Mouse (Mus musculus) liver, adult 2 months (tissue): ENCODE results near the gene Btbd18. TPM values are rescaled to one million over a fixed set of nuclear protein-coding genes. Genes with fewer than 3 reads are reported as not detected.

Experiments
- DNase-seq: peaks from one replicate; pipeline ENCODE4 v3.0.0-alpha.2; 2011; ENCODE audit warnings: low read depth, low spot score; ENCODE audit errors: extremely low read depth
- H3K27ac ChIP-seq: fragments of 200-500 bp; replicated peaks from 2 replicates; pipeline ENCODE4 v1.5.1; 2012; ENCODE audit warnings: low read depth, mild to moderate bottlenecking, control low read depth, inconsistent platforms, low read length; ENCODE audit not compliant: insufficient read depth
- H3K27me3 ChIP-seq: fragments of 200-500 bp; 2 replicates; pipeline ENCODE4 v1.6.1; 2012; ENCODE audit warnings: mild to moderate bottlenecking, moderate library complexity, low read length, inconsistent platforms; ENCODE audit not compliant: control insufficient read depth, insufficient read depth
- H3K36me3 ChIP-seq: fragments of 200-500 bp; 2 replicates; pipeline ENCODE4 v1.6.1; 2012; ENCODE audit warnings: low read length, inconsistent platforms; ENCODE audit not compliant: control insufficient read depth, insufficient read depth
- H3K4me1 ChIP-seq: fragments of 200-500 bp; 2 replicates; pipeline ENCODE4 v1.6.1; 2011; ENCODE audit warnings: low read length; ENCODE audit not compliant: control insufficient read depth, insufficient read depth
- H3K4me3 ChIP-seq: fragments of 200-500 bp; 2 replicates; pipeline ENCODE4 v1.5.1; 2011; ENCODE audit warnings: low read depth, mild to moderate bottlenecking, control low read depth, low read length, moderate library complexity; ENCODE audit not compliant: insufficient read depth
- H3K79me2 ChIP-seq: fragments of 200-500 bp; 2 replicates; pipeline ENCODE4 v1.6.1; 2012; ENCODE audit warnings: inconsistent platforms, mild to moderate bottlenecking, low read length, moderate library complexity; ENCODE audit not compliant: control insufficient read depth, insufficient read depth
- H3K9ac ChIP-seq: fragments of 200-500 bp; 2 replicates; pipeline ENCODE4 v1.6.1; 2012; ENCODE audit warnings: low read depth, mild to moderate bottlenecking, control low read depth, inconsistent platforms, low read length
- CTCF ChIP-seq: fragments of 200-500 bp; IDR thresholded peaks from 2 replicates; pipeline ENCODE4 v1.5.1; 2011; ENCODE audit warnings: low read depth, low read length, control low read depth
- POLR2A ChIP-seq: fragments of 200-500 bp; IDR thresholded peaks from 2 replicates; pipeline ENCODE4 v1.6.1; 2011; ENCODE audit warnings: low read length, control low read depth; ENCODE audit not compliant: insufficient read depth; ENCODE audit errors: extremely low read depth
- WGBS: fragments of 180-500 bp; shearing (Covaris S2); methylation state at CpG from one replicate; pipeline ENCODE4 v1.1.7; 2018; 5-methylcytosine and 5-hydroxymethylcytosine counted together
- polyA plus RNA-seq: library from polyadenylated mRNA; depleted of rRNA; stranded (reverse); fragments of >200 nt; gene quantifications from 2 replicates; pipeline ENCODE4 v1.2.3, GENCODE M21; 2012
- total RNA-seq: library from RNA; depleted of rRNA; stranded (reverse); fragments of >200 nt; gene quantifications from 2 replicates; pipeline ENCODE4 v1.2.3, GENCODE M21; 2014

The Btbd18 gene
- total and polyA plus RNA-seq, 2 experiments, result not detected

DNA sequence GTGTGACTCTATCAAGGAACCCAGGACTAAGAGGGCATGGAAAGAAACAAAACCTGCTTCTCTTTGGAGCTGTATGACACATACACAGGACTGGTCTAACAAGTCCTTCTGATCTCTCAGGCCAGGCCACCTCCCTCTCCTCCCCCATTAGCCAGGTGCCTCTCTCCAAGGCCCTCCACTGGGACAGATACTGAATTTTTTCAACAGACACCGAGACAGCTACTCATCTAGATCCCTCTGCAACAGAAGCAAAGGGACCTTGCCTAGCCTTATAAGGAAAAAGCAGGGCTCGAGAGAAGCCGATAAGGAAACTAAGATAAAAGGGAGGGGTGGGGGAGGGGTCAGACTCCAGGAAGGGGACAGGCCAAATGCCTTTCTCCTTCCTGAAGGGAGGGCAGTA lies 25.9 kb upstream of the Btbd18 start:
- DNase-seq, result no peak
- 2% methylated on average over 3 of the region's 3 CpGs for WGBS
- Histone ChIP-seq H3K9ac (no peak overlapping the region; the same call in 1 of the 2 replicates), H3K36me3 (0 out of 2 replicates have a peak, but pooled peaks cover 2% of the 10 kb centered on the region), H3K79me2 (peaks cover 44% of the 10 kb centered on the region; the same call in 1 of the 2 replicates), H3K4me1 (peaks cover 48% of the 10 kb centered on the region), H3K4me3 (no peak overlapping the region), H3K27me3 (no peaks in the 10 kb centered on the region), H3K27ac (peak overlapping the region; percentile 83)
- TF ChIP-seq CTCF (no peak), POLR2A (no peak)

DNA sequence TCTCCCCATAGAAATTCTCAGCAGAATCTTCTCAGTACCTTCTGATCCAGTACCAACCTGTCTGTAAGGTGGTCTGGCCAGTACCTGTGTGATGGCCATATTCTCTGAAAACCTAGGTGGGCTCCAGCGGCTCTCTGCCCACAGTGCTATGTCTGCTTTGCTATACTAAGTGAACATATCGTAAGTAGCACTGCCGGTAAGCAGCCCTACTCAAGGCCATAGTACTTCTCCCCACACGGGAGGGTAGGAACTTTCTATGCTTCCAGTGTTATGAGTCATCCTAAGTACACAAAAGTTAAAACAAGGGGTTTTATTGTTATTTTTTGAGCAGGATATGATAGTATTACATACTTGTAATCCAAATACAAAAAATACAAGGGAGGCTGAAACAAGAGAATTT lies 24.9 kb upstream of the Btbd18 start:
- 23% methylated on average over 4 of the region's 4 CpGs for WGBS
- Histone ChIP-seq H3K9ac (no peak overlapping the region; the same call in 1 of the 2 replicates), H3K79me2 (peaks cover 44% of the 10 kb centered on the region; the same call in 1 of the 2 replicates), H3K27me3 (no peaks in the 10 kb centered on the region), H3K27ac (peak overlapping the region; percentile 99), H3K36me3 (0 out of 2 replicates have a peak, but pooled peaks cover 2% of the 10 kb centered on the region), H3K4me3 (no peak overlapping the region), H3K4me1 (peaks cover 48% of the 10 kb centered on the region)
- TF ChIP-seq POLR2A (no peak), CTCF (no peak)
- DNase-seq, result no peak

DNA sequence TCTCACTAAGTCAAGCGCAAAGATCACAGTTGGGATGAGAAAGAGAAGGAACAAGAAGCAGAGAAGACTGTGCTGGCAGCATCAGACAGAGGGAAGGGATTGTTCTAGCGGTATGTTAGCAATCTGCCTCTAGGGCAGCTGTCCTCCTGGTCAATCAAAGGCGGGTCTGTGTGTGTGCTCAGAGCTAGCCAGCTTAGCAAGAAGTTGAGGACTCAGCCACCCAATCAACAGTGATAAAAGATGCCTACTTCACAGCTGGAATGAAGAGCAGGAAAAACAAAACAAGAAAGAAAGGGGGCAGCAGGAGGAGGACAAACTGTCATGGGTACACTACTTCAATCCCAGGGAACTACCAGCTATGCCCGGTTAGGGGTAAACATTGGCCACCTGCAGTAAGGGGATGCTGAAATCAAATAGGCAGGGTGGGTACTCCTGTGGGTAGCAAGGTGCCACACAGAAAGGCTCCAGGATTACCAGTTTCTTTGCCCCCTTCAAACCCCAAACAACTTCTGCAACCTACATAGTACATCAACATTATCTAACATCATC lies 23.9 kb upstream of the Btbd18 start:
- TF ChIP-seq POLR2A (no peak), CTCF (no peak)
- peak; percentile 60 for DNase-seq
- no peaks in the 10 kb centered on the region for H3K27me3 ChIP-seq
- H3K4me1 ChIP-seq, result peaks cover 48% of the 10 kb centered on the region
- H3K4me3 ChIP-seq, result no peak overlapping the region
- H3K79me2 ChIP-seq, result peaks cover 44% of the 10 kb centered on the region; the same call in 1 of the 2 replicates
- WGBS, result 9% methylated on average over 4 of the region's 4 CpGs
- H3K36me3 ChIP-seq, result no peaks in the 10 kb centered on the region
- H3K27ac ChIP-seq, result peak overlapping the region; percentile 99
- peak overlapping the region; percentile 40; the same call in 1 of the 2 replicates for H3K9ac ChIP-seq

DNA sequence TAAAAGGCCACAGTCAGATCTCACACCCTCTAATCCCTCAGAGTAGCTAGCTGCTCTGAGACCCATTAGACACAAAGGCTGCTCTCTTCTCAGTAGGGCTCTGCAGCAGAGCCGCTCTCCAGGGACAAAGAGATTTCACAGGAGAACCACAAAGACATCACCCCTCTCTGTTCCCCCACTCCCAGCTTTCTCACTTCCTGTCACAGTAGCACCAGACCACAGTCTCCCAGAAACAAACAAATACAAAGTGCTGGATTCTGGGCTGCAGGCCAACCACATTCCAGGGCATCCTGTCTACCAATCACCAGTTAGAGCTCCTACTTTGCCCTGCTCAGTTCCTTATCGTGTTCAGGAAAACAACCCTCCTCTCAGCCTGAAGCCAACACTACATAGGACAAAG lies 23.3 kb upstream of the Btbd18 start:
- Histone ChIP-seq H3K36me3 (0 out of 2 replicates have a peak, but pooled peaks cover 2% of the 10 kb centered on the region), H3K27ac (peak overlapping the region; percentile 99), H3K27me3 (no peaks in the 10 kb centered on the region), H3K4me3 (no peak overlapping the region), H3K79me2 (peaks cover 42% of the 10 kb centered on the region; the same call in 1 of the 2 replicates), H3K9ac (peak overlapping the region; percentile 55), H3K4me1 (peaks cover 48% of the 10 kb centered on the region)
- DNase-seq, result peak; percentile 98
- TF ChIP-seq CTCF (no peak), POLR2A (no peak)
- 2% methylated on average over 2 of the region's 2 CpGs for WGBS

DNA sequence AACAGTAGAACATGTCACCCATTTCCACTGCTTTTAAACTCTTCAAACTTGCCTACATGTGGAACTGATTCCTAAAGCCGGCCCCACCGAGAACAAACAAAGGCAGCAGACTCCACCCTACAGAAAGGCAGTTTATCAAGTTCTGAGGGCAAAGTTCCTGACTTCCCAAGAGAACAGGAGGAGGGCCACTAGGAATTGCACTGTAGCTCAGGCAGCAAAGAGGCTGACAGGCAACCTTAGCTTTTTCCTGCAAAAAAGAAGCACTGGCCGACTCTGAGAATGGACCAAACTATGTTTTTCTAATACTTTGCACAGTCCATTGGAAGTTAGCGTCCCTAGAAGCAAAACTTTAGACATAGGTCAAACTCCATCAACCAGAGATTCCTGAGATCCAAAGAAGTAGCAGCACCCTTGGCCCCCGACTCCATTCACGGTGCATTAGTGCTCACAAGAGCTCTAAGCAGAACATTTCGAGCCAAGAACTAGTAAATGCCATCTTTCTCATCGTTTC lies 22.6 kb upstream of the Btbd18 start:
- peak; percentile 88 for DNase-seq
- Histone ChIP-seq H3K4me1 (peaks cover 51% of the 10 kb centered on the region), H3K4me3 (no peak overlapping the region), H3K36me3 (0 out of 2 replicates have a peak, but pooled peaks cover 2% of the 10 kb centered on the region), H3K79me2 (peaks cover 43% of the 10 kb centered on the region; the same call in 1 of the 2 replicates), H3K27me3 (no peaks in the 10 kb centered on the region), H3K27ac (peak overlapping the region; percentile 96), H3K9ac (peak overlapping the region; percentile 56; the same call in 1 of the 2 replicates)
- WGBS, result 4% methylated on average over 8 of the region's 8 CpGs
- no peak for TF ChIP-seq POLR2A
- TF ChIP-seq CTCF, result no peak
